Mouse (Mus musculus) forelimb bud, embryonic 11.5 days (tissue): Measurements from ENCODE around the gene Gm10663.

Experiments
- DNase-seq: peaks from one replicate; pipeline ENCODE4 v3.0.0-alpha.2; 2012; ENCODE audit warnings: low read depth, low spot score

Gene Gm10663

DNA sequence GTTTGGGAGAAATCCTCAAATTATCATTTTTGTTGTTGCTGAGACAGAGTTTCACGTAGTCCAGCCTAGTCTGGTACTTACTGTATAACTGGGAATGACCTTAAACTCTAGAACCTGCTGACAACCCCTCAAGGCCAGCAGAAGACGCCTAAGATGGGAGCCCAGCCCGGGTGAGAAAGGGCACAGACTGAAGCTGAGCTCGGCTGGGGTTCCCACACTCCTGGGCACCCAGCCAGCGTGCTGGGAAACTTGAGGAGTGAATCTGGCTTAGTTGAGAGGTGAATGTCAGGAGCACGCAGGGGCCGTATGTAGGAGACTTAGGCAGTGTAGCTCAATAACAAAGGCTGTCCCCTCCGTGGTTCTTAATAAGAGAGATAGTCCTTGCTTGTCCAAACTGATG, 12.9 kb downstream of the Gm10663 start:
- no peak for DNase-seq

DNA sequence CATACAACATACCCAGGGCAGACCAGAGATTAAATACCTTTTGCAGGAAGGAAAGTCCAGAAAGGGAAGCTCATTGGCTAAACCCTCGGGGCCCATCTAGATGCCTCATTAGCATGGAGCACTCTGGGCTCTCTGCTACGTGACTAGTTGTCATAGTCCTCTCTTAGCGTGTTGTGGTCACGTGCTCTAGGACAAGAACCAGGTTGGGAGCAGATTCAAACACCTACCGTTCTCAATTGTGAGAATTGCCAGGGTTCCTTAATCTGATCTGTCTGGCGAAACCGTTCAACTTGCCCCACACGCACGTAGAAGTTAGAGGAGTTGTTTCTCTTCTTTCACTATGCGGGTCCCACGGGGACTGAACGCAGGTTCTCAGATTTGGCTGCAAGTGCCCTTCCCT, 13.3 kb downstream of the Gm10663 start:
- no peak for DNase-seq

DNA sequence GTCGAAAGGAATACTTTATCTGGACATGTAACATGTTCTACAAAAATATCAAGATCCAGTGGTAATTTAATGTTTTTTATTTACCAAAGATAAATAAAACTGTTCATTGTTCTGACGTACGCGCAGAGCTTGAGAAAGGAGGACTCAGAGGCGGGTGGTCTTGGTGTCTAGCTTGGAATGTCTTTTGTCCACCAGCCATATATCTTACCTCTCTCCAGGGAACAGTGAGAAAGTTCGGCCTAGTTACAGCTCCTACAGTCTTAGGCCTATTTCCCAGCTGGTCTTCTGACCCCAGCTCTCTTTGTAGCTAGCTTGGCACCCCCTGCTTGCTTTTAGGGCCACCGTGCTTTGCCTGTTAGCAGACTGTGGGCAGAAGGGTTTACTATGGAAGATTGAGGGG, 14.9 kb downstream of the Gm10663 start:
- DNase-seq = no peak

DNA sequence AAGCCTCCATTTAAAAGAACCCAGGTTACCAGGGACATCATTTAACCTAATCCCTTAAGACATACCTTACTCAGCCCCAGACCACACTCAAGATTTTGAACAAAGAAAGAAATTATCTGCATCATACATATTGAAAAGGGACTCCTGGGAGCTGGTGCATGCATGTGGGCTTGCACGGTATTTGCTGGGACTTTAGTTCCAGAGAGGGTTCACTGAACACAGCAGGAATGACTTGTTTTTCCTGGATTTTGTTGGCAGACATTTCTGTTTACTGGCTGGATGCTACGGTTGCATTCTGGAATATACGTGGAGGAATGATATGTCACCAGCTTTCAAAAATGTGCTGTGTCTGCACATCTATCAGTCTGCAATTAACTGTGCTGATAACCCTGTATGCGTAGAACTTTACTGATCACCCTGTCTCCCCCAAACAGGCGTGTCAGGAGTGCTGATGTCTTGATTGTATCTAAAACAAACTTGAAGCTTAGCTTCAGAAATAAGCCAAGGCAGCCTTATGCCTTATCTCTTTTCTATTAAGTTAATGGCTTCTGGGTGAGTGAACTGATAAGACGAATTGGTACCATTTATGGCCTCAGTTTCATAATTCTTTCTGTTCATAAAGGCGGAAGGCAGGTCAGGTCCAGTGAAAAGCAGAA, 23.1 kb downstream of the Gm10663 start:
- no peak for DNase-seq

DNA sequence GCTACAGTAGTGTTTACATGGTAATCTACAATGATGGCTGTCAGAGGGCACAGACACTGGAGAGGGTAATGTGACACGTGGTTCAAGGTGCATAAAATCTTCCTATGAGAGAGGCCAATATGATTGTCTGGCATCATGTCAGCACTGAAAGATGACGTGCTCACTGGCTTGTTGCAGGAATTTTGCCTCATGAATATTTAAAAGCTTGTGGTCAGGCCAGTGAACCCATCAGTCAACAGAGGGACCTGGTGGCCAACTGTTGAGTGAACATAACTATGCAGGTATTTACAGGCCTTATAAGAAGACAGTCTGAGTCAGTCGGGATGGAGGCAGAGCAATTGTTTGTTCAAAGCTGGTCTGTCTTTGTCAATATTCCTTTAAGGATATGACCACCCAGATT, 24.9 kb downstream of the Gm10663 start:
- DNase-seq = no peak

DNA sequence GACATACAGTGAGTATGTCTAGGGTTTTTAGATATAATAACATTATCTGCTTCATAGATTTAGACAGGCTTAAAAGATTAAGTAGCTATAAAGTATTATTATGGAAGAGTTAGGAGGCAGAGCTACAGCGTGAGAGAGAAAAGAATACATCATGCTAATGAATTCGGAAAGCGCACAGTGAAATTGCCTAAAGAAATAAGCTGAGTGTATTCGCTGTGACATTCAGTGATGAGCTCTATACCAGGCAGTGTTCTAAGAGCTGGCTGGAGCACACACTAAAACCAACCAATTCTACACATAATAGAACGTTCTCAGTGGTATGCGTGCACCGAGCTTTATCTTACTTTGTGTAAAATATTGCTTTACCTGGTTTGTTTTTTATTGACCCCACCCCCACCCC, 28.8 kb downstream of the Gm10663 start:
- DNase-seq = no peak

DNA sequence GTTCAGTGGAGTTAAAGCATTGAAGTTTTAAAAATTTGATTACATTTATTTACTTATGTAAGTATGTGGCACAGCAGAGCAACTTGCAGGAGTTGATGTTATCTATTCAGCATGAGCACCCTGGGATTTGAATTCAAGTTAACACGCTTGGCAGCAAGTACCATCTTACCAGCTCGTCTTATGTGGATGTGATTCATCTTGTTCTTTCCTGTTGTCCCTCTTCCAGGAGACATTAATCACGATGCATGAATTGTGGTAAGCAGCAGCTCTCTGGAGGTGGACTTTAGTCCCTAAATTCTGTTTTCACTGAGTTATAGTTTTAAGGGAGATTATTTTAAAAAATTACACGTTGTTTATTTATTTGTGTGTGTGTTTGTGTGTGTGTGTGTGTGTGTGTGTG, 29.2 kb downstream of the Gm10663 start:
- DNase-seq = no peak

DNA sequence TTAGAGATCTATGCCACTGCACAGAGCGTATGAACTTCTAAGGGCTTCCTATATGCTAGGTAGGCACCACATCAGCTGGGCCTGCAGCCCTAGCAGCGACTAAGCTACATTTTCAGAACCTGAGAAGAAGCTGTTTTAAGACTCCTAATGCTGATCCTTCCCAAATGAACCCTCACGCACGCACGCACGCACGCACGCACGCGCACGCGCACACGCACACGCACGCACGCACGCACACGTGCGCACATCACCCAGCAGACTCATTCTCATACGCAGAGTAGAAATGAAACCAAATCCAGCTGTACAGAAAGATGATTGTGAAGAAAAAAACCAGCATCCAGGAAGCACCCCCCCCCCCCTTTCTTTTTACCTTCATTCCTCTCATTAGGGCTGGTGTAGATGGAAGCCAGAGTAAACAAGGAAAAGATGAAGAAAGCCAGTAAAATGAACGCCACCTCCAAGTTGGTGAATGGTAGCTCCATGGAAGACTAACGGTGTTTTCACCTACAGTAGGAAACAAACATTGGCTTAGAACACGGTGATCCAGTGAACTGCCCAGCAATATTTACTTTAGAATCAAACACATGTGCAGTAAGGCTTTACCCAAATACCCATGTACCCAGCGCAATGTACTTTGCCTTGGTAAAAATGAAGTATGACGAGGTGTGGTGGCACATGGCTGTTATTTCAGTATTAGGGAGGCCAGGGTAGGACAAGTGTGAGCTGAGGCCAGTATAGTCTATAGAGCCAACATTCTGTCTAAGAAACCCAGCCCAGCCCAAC, 33.3 kb downstream of the Gm10663 start:
- no peak for DNase-seq

DNA sequence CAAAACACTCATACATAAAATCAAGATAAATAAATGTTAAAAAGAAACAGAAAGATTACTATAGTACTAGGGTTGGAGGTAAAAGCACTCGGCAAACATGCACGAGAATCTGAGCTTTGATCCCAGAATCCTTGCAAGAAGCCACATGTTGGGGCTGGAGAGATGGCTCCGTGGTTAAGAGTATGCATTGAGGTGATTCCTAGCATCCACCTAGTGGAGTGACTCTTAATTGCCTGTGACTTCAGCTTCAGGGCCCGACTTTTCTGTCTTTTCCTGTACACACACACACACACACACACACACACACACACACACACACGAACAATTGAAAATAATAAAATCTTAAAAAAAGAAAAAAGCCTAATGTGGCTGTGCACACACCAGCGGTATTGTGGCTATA, 34.1 kb downstream of the Gm10663 start:
- no peak for DNase-seq

DNA sequence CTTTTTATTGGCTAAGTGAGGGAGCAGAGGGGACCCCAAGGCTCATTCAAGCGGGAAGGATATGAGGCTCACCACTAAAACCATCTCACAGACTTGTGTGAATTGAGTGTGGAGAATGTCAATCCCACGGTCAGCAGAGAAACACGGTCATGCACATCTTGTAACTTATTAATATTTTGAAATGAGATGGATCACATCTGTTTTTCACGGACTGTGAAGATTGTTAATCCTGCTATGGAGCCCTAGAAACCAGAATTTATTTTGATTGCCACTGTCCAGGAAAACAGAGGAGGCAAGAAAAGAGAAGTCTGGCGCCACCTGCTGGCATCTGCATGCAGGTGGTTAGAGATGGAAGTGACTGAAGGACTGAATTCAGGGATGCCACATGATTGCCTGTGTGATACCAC, 35.5 kb downstream of the Gm10663 start:
- DNase-seq = peak; percentile 83

DNA sequence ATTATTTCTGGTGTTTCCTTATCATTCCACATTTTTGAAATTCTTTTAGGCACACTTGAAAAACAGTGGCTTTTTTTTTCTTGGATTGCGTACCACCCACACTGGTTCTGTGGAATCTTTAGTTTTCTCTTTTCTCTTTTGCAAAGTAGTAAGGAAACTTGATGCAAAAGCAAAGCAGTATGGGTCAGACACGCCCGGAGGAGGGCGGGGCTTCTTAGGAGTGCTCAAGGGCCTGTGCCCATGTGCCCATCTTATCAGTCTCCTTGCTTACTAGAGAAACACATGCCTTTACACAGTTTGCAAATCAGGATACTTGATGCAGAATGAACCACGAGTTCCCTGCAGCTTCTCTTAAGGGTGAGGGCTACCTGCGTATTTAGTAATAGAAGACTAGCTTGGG, 37.3 kb downstream of the Gm10663 start:
- DNase-seq = no peak

DNA sequence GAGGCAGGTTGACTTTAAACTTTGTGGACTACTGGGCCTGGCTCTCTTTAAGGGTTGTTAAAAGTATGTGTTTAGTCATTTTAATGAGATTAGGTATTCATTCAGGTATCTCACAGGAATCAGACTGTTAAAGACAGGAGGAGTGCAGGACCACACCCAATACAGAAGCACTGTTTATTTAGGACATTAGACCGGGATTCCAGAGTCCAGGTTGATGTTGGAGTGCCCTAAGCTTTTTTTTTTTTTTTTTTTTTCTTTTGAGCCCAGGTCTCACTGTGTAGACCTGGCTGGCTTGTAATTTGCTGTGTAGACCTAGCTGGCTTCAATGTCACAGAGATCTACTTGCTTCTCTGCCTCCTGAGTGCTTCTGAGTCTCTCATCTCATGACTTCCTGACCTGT, 51.2 kb downstream of the Gm10663 start:
- no peak for DNase-seq

DNA sequence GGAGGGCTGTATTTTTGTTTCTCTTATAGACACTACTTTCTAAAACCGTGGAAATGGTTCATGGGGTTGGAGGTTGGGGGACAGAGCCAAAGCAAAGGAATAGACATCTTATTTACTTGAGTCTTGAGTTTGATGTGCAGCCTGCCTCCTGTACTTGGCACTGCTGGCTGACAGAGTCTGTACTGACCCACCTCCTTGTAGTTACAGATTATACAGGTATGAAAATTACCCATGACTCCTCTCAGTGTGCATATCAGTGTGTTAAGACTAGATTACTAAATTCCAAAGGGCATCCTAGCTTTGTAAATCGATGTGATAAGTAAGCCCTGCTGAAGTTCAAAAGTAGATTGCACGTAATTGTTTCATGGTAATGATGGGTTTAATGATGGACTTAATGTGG, 51.6 kb downstream of the Gm10663 start:
- no peak for DNase-seq
